Mouse (Mus musculus): Measurements from ENCODE around the gene Cyp4f14.

DNA sequence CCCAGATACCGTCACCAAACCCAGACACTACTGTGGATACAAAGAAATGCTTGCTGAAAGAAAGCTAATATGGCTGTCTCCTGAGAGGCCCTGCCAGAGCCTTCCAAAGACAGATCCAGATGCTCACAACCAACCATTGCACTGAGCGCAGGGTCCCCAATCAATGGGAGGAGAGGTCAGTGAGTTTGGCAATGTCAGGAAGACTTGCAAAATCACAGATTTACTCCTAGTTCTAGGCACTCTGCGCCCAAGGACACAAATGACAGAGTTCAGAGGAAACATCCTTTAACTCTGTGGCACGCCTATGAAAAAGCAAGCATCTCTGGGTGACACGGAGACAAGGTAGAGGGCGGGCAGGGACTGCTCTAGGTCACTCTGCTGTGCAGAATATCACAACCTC lies 27.5 kb downstream of the Cyp4f14 start:
- TF ChIP-seq POLR2A (IDR thresholded peaks at IDR 0.05; ENCODE audit: borderline replicate concordance, control insufficient read depth, low read depth, low read length), result no peak
- no peak for TF ChIP-seq CTCF (IDR thresholded peaks at IDR 0.05; ENCODE audit: control insufficient read depth, insufficient read depth, low read length)

Data from bone marrow, adult 2 months (tissue).